Mouse (Mus musculus) brown adipose tissue, adult 24 weeks (tissue): ENCODE measurements around the gene Tesc. TPM values are rescaled to one million over a fixed set of nuclear protein-coding genes. Genes with fewer than 3 reads are reported as not detected.
A peak's percentile ranks its signal among the peaks of the same experiment; 100 is the strongest.

Source experiments
- H3K27ac ChIP-seq: fragments of 200-500 bp; replicated peaks from 2 replicates; pipeline ENCODE4 v1.5.1; 2012; ENCODE audit warnings: low read depth, mild to moderate bottlenecking, low read length
- H3K4me1 ChIP-seq: fragments of 200-500 bp; 2 replicates; pipeline ENCODE4 v1.6.1; 2012; ENCODE audit warnings: low read length, mixed read lengths; ENCODE audit not compliant: control insufficient read depth, insufficient read depth, insufficient read length
- H3K4me3 ChIP-seq: fragments of 200-500 bp; 2 replicates; pipeline ENCODE4 v1.5.1; 2012; ENCODE audit warnings: low read depth, mild to moderate bottlenecking, low read length, moderate library complexity; ENCODE audit not compliant: insufficient read depth
- polyA plus RNA-seq: library from polyadenylated mRNA; stranded (reverse); fragments of >200 nt; gene quantifications from 2 replicates; pipeline ENCODE4 v1.2.4, GENCODE M21; 2012; ENCODE audit not compliant: missing spikeins, insufficient read depth, insufficient read length

Tesc gene
- polyA plus RNA-seq, 1 experiment: 8.8 TPM

DNA sequence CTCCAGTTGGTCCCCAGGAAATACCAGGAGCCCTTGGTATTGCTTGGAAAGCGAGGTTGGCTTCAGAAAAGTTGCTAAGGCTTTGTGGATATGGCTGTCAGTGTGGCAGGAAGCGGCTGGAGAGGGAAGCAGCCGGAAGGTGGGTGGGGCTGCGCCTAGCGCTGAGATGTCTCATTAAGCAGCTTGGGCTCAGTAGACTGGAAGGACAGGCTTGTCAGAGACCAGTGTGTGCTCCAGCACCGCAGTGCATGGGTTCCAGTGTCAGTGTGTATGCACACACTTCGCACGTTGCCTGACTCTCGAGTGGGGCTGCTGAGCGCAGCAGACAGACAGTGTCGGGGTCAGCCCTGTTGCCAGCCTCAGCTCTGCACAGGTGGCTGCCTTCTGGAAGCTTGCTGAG lies 28.0 kb upstream of the Tesc start:
- Histone ChIP-seq H3K27ac (no peak overlapping the region), H3K4me1 (no peaks in the 10 kb centered on the region), H3K4me3 (no peak overlapping the region)

DNA sequence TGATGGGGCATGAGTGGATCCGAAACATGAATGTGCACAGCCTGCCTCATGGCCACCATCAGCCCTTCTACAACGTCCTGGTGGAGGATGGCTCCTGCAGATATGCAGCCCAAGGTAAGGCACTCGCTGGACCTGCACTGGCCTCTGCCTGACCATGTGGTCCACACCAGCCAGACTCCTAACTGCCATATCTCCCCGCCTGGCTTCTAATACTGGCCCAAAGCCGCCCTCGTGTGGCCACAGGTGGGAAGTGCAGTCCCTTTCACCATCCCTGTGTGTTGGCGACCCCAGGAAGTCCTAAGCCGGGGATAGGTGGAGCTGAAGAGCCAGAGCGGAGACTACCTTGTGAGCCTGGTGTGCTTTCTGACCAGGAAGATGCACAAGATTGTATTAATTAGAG lies 25.5 kb upstream of the Tesc start:
- no peak overlapping the region for H3K4me3 ChIP-seq
- no peaks in the 10 kb centered on the region for H3K4me1 ChIP-seq
- H3K27ac ChIP-seq: no peak overlapping the region

DNA sequence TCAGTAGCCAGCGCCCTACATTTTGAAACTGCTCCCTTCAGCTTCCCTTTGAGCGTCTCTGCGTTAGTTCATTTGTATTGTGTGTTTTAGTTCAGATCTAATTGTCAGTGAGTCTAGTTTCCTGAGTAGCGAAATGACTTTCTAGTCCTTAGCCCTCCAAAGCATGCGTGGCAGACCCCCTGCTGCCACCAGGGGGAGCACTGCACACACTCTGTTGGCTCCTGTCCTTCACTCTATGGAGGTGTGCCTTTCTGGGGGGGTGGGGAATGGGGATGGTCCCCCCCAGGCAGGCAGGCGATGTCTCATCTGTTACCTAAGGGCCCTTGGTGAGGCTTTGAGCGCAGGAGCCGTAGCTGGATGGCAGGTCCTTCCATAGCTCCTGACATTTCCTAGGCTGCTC lies 22.9 kb upstream of the Tesc start:
- Histone ChIP-seq H3K27ac (no peak overlapping the region), H3K4me1 (no peaks in the 10 kb centered on the region), H3K4me3 (no peak overlapping the region)

GRCm38 (mm10) chr5:118005728-118006127 lies 21.8 kb upstream of the Tesc start:
- Histone ChIP-seq H3K4me1 (no peaks in the 10 kb centered on the region), H3K4me3 (no peak overlapping the region), H3K27ac (no peak overlapping the region)

- Histone ChIP-seq H3K4me3 (no peak overlapping the region), H3K4me1 (no peaks in the 10 kb centered on the region), H3K27ac (no peak overlapping the region)
Observed at GRCm38 (mm10) chr5:118008344-118008743, 19.2 kb upstream of the Tesc start.

DNA sequence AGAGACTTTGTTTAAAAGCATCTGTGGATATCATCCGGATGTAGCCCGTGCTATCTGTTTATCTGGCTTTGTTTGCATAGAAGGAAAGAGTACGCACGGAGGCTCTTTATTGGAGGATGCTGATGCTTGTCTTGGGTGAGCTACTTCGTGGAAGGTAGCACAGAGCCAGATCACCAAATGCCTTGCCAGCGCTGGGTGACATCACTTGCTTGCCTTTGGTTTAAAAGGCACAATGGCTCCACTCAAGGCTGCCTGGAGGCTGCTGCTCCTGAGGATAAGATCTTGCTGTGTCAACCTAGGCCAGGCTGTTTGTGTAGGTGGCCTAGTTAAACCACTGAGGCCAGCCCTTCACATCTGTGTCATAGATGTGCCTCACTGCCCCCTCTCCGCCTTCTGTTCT lies 16.7 kb upstream of the Tesc start:
- Histone ChIP-seq H3K4me1 (no peaks in the 10 kb centered on the region), H3K27ac (no peak overlapping the region), H3K4me3 (no peak overlapping the region)

- Histone ChIP-seq H3K4me3 (no peak overlapping the region), H3K4me1 (no peaks in the 10 kb centered on the region), H3K27ac (no peak overlapping the region)
Observed at GRCm38 (mm10) chr5:118011796-118012195, 15.7 kb upstream of the Tesc start.

DNA sequence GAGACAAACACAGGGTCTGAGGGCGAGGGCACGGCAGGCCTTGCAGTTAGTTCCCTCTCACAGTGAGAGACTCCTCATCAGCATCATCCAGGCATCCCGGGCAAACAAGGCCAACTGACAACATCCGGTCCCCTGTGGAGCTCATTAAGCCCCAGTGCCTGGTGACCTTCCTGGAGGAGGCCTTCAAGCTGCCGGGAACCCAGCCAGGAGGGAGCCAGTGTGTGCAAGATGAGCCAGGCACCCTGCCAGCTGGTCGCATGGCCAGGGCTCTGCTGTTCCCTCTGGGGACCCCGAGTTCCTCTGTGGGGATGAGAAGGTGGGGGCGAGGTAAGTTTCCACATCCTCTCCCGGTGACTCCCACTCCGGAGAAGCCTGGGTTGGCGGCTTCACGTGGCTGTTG lies 12.5 kb upstream of the Tesc start:
- Histone ChIP-seq H3K4me1 (no peaks in the 10 kb centered on the region), H3K27ac (no peak overlapping the region), H3K4me3 (no peak overlapping the region)

DNA sequence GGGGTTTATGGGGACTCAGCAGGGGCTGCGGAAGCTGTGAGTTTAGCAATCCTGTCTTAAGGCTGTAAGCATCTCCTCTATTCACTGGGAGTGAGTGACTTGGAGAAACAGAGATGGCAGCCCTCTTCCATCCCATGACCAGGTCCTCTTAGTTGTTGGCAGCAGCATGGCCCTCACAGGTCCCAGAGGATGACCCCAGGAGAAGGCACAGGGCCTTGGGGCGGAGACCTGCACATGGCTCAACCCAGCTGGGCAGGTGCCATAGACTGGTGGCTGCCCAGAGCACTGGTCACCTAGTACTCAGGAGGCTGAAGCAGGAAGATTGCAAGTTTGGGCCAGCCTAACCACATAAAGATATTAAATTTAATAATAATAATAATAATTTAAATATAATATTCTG lies 11.9 kb upstream of the Tesc start:
- Histone ChIP-seq H3K27ac (no peak overlapping the region), H3K4me3 (no peak overlapping the region), H3K4me1 (no peaks in the 10 kb centered on the region)

DNA sequence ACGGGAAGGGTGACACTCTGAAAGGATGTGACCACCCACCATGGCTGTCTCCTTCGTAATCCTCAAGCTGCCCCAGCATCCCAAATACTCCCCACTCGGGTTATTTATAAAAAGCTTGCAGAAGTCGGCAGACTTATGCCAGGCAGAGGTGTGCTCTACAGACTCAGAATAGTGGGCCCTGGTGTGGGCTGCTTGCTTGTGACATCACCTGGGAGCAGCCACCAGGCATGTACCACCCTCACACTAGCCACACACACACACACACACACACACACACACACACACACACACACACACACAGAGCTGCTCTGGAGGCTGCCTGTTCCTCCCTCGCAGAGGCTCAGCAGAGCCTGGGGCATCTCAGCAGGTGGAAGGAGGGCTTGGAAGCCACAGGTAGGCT lies 10.0 kb upstream of the Tesc start:
- no peaks in the 10 kb centered on the region for H3K4me1 ChIP-seq
- no peak overlapping the region for H3K27ac ChIP-seq
- no peak overlapping the region for H3K4me3 ChIP-seq

DNA sequence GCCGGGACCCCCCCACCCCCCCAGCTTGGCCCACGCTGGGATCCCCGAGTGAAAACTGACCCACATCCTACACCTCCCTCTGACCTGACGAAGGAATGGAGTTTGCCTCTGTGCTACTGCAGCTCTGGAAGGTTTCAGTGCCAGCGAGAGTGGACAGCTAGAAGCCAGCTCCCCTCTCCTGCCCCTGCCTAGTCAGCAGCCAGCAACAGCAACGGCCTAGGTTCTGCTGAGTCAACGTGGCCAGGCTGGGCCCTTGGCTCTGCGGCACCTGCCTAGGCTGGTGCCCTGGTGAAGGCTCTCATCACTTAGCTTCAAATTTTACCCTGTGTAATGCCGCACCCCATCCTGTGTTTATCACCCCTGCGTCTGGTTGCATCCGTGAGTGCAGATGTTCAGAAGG lies 7.6 kb upstream of the Tesc start:
- no peak overlapping the region for H3K27ac ChIP-seq
- no peak overlapping the region for H3K4me3 ChIP-seq
- H3K4me1 ChIP-seq: no peaks in the 10 kb centered on the region

GRCm38 (mm10) chr5:118023053-118023452 lies 4.5 kb upstream of the Tesc start:
- Histone ChIP-seq H3K27ac (no peak overlapping the region), H3K4me3 (no peak overlapping the region), H3K4me1 (no peaks in the 10 kb centered on the region)

- 0 out of 2 replicates have a peak, but pooled peaks cover 2% of the 10 kb centered on the region for H3K4me1 ChIP-seq
- H3K4me3 ChIP-seq: no peak overlapping the region
- H3K27ac ChIP-seq: no peak overlapping the region
Observed at GRCm38 (mm10) chr5:118025880-118026279, 1.7 kb upstream of the Tesc start.

DNA sequence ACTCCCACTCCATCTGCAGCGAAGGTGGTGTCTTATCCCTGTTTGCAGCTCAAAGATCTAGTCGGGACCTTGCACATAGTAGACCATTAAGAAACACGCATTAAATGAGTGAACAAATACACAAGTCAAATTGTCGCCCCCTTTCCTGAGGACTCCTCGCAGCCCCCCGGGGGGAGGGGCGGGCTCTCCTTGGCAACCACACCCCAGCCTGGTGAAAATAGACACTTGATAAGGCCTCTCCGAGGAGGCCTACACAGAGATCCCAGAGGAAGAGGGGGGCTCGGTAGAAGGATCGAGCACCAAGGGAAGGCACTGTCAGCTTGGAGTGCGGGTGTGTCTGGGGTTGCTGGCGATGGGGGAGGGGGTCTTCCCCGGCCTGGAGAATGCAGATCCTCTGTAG lies 1.2 kb upstream of the Tesc start:
- no peak overlapping the region for H3K27ac ChIP-seq
- 0 out of 2 replicates have a peak, but pooled peaks cover 2% of the 10 kb centered on the region for H3K4me1 ChIP-seq
- H3K4me3 ChIP-seq: no peak overlapping the region

- Histone ChIP-seq H3K4me3 (peak overlapping the region; percentile 28; the same call in 1 of the 2 replicates), H3K27ac (no peak overlapping the region), H3K4me1 (0 out of 2 replicates have a peak, but pooled peaks cover 2% of the 10 kb centered on the region)
Observed at GRCm38 (mm10) chr5:118027101-118027697, 344 bp upstream of the Tesc start.

DNA sequence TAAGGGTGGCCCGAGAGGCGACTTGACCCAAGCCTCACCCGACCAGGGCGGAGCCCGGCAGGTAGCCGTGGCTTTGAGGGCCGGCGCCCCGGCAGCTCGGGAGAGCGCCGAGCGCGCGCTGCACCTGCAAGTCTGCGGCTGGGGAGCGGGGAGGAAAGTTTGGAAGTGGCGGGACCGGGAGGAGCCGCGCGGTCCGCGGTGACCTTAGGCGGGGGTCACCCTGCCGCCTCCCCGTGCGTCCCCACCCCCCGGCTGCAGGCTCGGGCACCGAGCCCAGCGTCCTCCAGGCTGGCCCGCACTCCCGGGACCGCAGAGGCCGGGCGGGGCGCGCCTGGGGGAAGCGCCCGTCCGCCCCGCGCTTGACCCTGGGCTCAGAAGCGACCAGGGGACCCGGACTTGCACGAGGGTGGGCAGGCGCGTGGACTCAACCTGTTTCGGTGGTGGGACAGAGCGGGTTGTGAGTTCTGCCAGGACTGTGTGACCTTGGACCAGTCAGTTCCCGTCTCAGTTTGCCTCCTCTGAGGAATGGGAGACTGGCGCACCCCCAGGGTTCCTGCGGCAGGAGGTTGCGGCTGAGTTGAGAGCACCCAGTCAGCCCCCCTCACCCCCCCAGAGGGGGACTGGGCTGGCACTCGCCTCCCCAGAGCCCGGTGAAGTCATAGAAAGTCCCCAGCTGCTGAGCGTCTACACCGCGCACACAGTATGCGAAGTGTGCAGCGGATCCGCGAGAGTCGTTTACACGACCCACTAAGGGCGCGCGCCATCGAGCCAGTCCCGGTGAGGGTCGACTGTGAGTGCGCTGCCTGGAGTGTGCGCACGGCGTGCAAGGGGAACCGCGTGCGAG lies 870 bp downstream of the Tesc start:
- Histone ChIP-seq H3K4me1 (0 out of 2 replicates have a peak, but pooled peaks cover 2% of the 10 kb centered on the region), H3K4me3 (peak overlapping the region; percentile 60), H3K27ac (no peak overlapping the region)
